Mouse (Mus musculus): ENCODE results near the gene Gng11. TPM values are rescaled to one million over a fixed set of nuclear protein-coding genes. Genes with fewer than 3 reads are reported as not detected.

Gene Gng11
- total and polyA plus RNA-seq, 3 experiments = not detected

GRCm38 (mm10) chr6:4004808-4005207 is 1.1 kb downstream of the Gng11 start:
- in situ Hi-C loops (cut with MboI; ENCODE audit: low pct_ligation_motif_present, low pct_unique_long_range_greater_than_20kb, low sequenced_read_pairs) (no loop called here), dilution Hi-C loops (cut with MboI; ENCODE audit: extremely low pct_ligation_motif_present, extremely low pct_unique_long_range_greater_than_20kb, low sequenced_read_pairs) (no loop called here)
- Histone ChIP-seq H3K27me3 (replicated peaks) (no peaks in the 10 kb centered on the region), H3K4me2 (ENCODE audit: insufficient read depth, low read depth, poor library complexity, severe bottlenecking) (no peak overlapping the region), H3K79me2 (replicated peaks; ENCODE audit: control insufficient read depth, extremely low read depth, insufficient read depth, poor library complexity, severe bottlenecking) (no peaks in the 10 kb centered on the region), H3K27ac (ENCODE audit: insufficient read depth, low read depth) (no peak overlapping the region), H3K9ac (ENCODE audit: insufficient read depth, low read depth) (no peak overlapping the region), H3K4me1 (ENCODE audit: control insufficient read depth in 1 of 2, insufficient read depth in 2 of 2) (peaks cover 4 to 8% of the 10 kb centered on the region in 2 experiments; a peak in 3 of 4 replicates), H3K9me3 (replicated peaks; ENCODE audit: low read length) (no peaks in the 10 kb centered on the region), H3K4me3 (replicated peaks in 1 of 3; ENCODE audit: low read depth in 2 of 3, low read length in 2 of 3, poor library complexity in 1 of 3) (no peak overlapping the region), H3K36me3 (replicated peaks in 1 of 2; ENCODE audit: control insufficient read depth in 1 of 2, insufficient read depth in 1 of 2, low read length in 1 of 2) (no peaks in the 10 kb centered on the region)
- no peak for DNase-seq (ENCODE audit: extremely low read depth)
- TF ChIP-seq SIN3A (IDR thresholded peaks at IDR 0.05; ENCODE audit: low read length) (no peak), ZNF384 (IDR thresholded peaks at IDR 0.05; ENCODE audit: low read depth, low read length) (no peak), ELF1 (IDR thresholded peaks at IDR 0.05; ENCODE audit: low read depth, low read length) (no peak), TBP (conservative IDR thresholded peaks at IDR 0.05; ENCODE audit: low read depth, low read length) (no peak)

DNA sequence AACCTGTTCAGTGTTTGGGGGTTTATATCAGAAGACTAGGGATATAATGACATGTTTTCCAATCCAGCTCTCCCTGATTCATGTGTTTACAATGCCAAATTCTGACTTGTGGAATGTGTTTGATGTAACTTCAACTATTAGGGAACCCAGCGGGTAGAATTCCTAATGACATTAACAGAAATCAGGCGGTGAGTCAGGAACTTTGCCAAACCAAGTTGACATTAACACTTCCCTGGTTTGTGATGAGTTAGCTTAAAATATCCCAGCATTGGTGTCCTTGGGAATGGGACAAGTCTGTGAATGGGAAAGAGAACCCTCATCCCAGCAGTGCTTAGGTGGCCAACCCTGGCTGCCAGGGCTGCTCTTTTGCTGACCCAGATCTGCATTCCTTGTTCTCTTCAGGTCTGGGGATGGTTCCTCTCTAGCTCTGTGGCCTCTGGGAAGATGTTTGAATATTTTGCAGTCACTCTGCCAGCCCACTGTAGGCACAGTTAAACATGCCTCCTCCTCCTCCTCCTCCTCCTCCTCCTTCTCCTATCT is 4.9 kb downstream of the Gng11 start:
- Histone ChIP-seq H3K4me1 (ENCODE audit: control insufficient read depth in 1 of 2, insufficient read depth in 2 of 2) (no peaks in the 10 kb centered on the region), H3K27me3 (replicated peaks) (no peaks in the 10 kb centered on the region), H3K4me2 (ENCODE audit: insufficient read depth, low read depth, poor library complexity, severe bottlenecking) (no peak overlapping the region), H3K9me3 (replicated peaks; ENCODE audit: low read length) (no peaks in the 10 kb centered on the region), H3K9ac (ENCODE audit: insufficient read depth, low read depth) (no peak overlapping the region), H3K79me2 (replicated peaks; ENCODE audit: control insufficient read depth, extremely low read depth, insufficient read depth, poor library complexity, severe bottlenecking) (no peaks in the 10 kb centered on the region), H3K27ac (ENCODE audit: insufficient read depth, low read depth) (no peak overlapping the region), H3K4me3 (replicated peaks in 1 of 3; ENCODE audit: low read depth in 2 of 3, low read length in 2 of 3, poor library complexity in 1 of 3) (no peak overlapping the region), H3K36me3 (replicated peaks in 1 of 2; ENCODE audit: control insufficient read depth in 1 of 2, insufficient read depth in 1 of 2, low read length in 1 of 2) (no peaks in the 10 kb centered on the region)
- dilution Hi-C loops (cut with MboI; ENCODE audit: extremely low pct_ligation_motif_present, extremely low pct_unique_long_range_greater_than_20kb, low sequenced_read_pairs) (no loop called here), in situ Hi-C loops (cut with MboI; ENCODE audit: low pct_ligation_motif_present, low pct_unique_long_range_greater_than_20kb, low sequenced_read_pairs) (no loop called here)
- DNase-seq (ENCODE audit: extremely low read depth) = no peak
- TF ChIP-seq ZMIZ1 (IDR thresholded peaks at IDR 0.05; ENCODE audit: low read depth, low read length) = no peak
- no peak for TF ChIP-seq UBTF (IDR thresholded peaks at IDR 0.05; ENCODE audit: low read depth, low read length)
- TF ChIP-seq IRF4 (IDR thresholded peaks at IDR 0.05; ENCODE audit: low read depth, low read length) = no peak
- no peak for TF ChIP-seq USF2 (conservative IDR thresholded peaks at IDR 0.05; ENCODE audit: low read depth, low read length)
- TF ChIP-seq ELF1 (IDR thresholded peaks at IDR 0.05; ENCODE audit: low read depth, low read length) = no peak
- no peak for TF ChIP-seq MAZ (IDR thresholded peaks at IDR 0.05; ENCODE audit: low read depth, low read length)
- TF ChIP-seq SIN3A (IDR thresholded peaks at IDR 0.05; ENCODE audit: low read length) = no peak
- TF ChIP-seq JUN (IDR thresholded peaks at IDR 0.05; ENCODE audit: insufficient read depth, low read depth, low read length) = no peak
- TF ChIP-seq NELFE (IDR thresholded peaks at IDR 0.05; ENCODE audit: low read depth, low read length) = no peak
- no peak for TF ChIP-seq USF1 (IDR thresholded peaks at IDR 0.05; ENCODE audit: low read depth, low read length)
- TF ChIP-seq MYC (IDR thresholded peaks at IDR 0.05; ENCODE audit: low read depth, low read length) = no peak
- TF ChIP-seq ETS1 (conservative IDR thresholded peaks at IDR 0.05; ENCODE audit: low read depth, low read length) = no peak
- no peak for TF ChIP-seq CHD2 (IDR thresholded peaks at IDR 0.05; ENCODE audit: low read length)
- no peak for TF ChIP-seq JUND (conservative IDR thresholded peaks at IDR 0.05; ENCODE audit: low read depth, low read length)
- TF ChIP-seq ZNF384 (IDR thresholded peaks at IDR 0.05; ENCODE audit: low read depth, low read length) = no peak
- no peak for TF ChIP-seq POLR2A (IDR thresholded peaks at IDR 0.05; ENCODE audit: low read depth, low read length)
- no peak for TF ChIP-seq MXI1 (IDR thresholded peaks at IDR 0.05; ENCODE audit: low read depth, low read length)
- no peak for TF ChIP-seq PAX5 (IDR thresholded peaks at IDR 0.05; ENCODE audit: low read length)
